Mouse (Mus musculus) lung, embryonic 16.5 days (tissue): Measurements from ENCODE around the gene Pgm5. TPM values are rescaled to one million over a fixed set of nuclear protein-coding genes. Genes with fewer than 3 reads are reported as not detected.

Experiments used
- ATAC-seq: fragments of 200-750 bp; cut with Nextera tagmentation; 2 replicates; pipeline ENCODE4 v1.8.0; 2017; ENCODE audit warnings: low read depth, mild to moderate bottlenecking, moderate library complexity
- H3K27ac ChIP-seq: fragments of 300-500 bp; sonication (generic); 2 replicates; pipeline ENCODE4 v1.5.1; 2014; ENCODE audit warnings: mild to moderate bottlenecking, control low read depth, low read length
- H3K27me3 ChIP-seq: fragments of 300-500 bp; sonication (generic); 2 replicates; pipeline ENCODE4 v1.6.1; 2014; ENCODE audit warnings: low read depth, low read length, mixed read lengths; ENCODE audit not compliant: control insufficient read depth, insufficient read depth
- H3K36me3 ChIP-seq: fragments of 300-500 bp; sonication (generic); 2 replicates; pipeline ENCODE4 v1.6.1; 2014; ENCODE audit warnings: low read length; ENCODE audit not compliant: control insufficient read depth, insufficient read depth
- H3K4me1 ChIP-seq: fragments of 300-500 bp; sonication (generic); replicated peaks from 2 replicates; pipeline ENCODE4 v1.6.1; 2014; ENCODE audit warnings: low read length, mixed read lengths; ENCODE audit not compliant: control insufficient read depth, insufficient read depth
- H3K4me2 ChIP-seq: fragments of 300-500 bp; sonication (generic); 2 replicates; pipeline ENCODE4 v1.6.1; 2014; ENCODE audit warnings: low read depth, low read length, control low read depth
- H3K4me3 ChIP-seq: fragments of 300-500 bp; sonication (generic); 2 replicates; pipeline ENCODE4 v1.5.1; 2014; ENCODE audit warnings: mild to moderate bottlenecking, low read length, control low read depth
- H3K9ac ChIP-seq: fragments of 300-500 bp; sonication (generic); 2 replicates; pipeline ENCODE4 v1.6.1; 2014; ENCODE audit warnings: low read length, control low read depth
- H3K9me3 ChIP-seq: fragments of 300-500 bp; sonication (generic); 2 replicates; pipeline ENCODE4 v1.6.1; 2016; ENCODE audit warnings: low read length; ENCODE audit not compliant: control insufficient read depth
- WGBS: fragments of 180-500 bp; shearing (Covaris S2); extraction: QIAGEN DNeasy Blood & Tissue Kit; methylation state at CpG from one replicate; pipeline ENCODE4 v1.1.7; 2014; 5-methylcytosine and 5-hydroxymethylcytosine counted together
- polyA plus RNA-seq: library from polyadenylated mRNA; unstranded; fragments of >200 nt; fragmentation: Nextera tagmentation; extraction: Ambion mirVana; gene quantifications from 2 replicates; pipeline ENCODE4 v1.2.1, GENCODE M21; 2015

Gene Pgm5
- polyA plus RNA-seq, result 2.5 and 2.9 TPM in 2 replicates

GRCm38 (mm10) chr19:24861612-24862451, at the start of gene Pgm5:
Gene Pgm5, minus strand, starts transcription at chr19:24861855.
- ATAC-seq, result peak; percentile 90
- Histone ChIP-seq H3K4me3 (peak within 1 kb of the TSS; percentile 62), H3K4me1 (peaks cover 7% of the 10 kb centered on the region; the same call in 1 of the 2 replicates), H3K36me3 (no peaks in the 10 kb centered on the region), H3K9ac (peak within 1 kb of the TSS; percentile 69), H3K9me3 (no peaks in the 10 kb centered on the region), H3K4me2 (peak within 1 kb of the TSS; percentile 90), H3K27ac (peak within 1 kb of the TSS; percentile 43; the same call in 1 of the 2 replicates), H3K27me3 (peaks cover 3% of the 10 kb centered on the region; the same call in 1 of the 2 replicates)
- under 1% methylated on average over 24 of the region's 39 CpGs for whole genome bisulfite sequencing

GRCm38 (mm10) chr19:24908385-24909155, 46.9 kb upstream of the Pgm5 start:
- Histone ChIP-seq H3K36me3 (no peaks in the 10 kb centered on the region), H3K9ac (no peak overlapping the region), H3K27ac (no peak overlapping the region), H3K4me2 (no peak overlapping the region), H3K4me3 (no peak overlapping the region), H3K27me3 (peaks cover 8% of the 10 kb centered on the region), H3K4me1 (no peaks in the 10 kb centered on the region), H3K9me3 (no peaks in the 10 kb centered on the region)
- 89% methylated on average over 3 of the region's 3 CpGs for WGBS
- no peak for ATAC-seq

DNA sequence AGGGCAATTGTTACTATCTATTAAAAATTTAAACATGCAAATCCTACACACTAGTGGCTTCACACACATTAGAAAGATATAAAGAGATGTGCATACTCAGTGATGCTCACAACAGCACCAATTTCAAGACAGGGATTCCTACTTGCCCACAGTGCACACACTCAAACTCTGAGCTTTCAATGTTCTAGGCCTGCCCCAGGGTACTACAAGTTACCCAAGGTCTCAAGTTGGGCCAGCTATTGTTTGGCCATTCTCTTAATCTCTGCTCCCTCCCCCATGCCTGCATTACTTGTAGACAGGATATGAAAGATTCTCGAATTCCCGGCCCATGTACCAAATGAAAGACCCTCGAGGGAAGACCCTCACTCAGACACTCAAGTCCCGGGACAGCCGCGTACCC, 46.0 kb upstream of the Pgm5 start:
- no peak for ATAC-seq

GRCm38 (mm10) chr19:24902821-24903220, 41.2 kb upstream of the Pgm5 start:
- no peak for ATAC-seq
- 58% methylated on average over 2 of the region's 2 CpGs for WGBS
- H3K4me3 ChIP-seq, result no peak overlapping the region

More for the DNA sequence above, 46.0 kb upstream of the Pgm5 start:
- Histone ChIP-seq H3K27ac (no peak overlapping the region), H3K9ac (no peak overlapping the region), H3K4me2 (no peak overlapping the region), H3K27me3 (peaks cover 16% of the 10 kb centered on the region), H3K4me3 (no peak overlapping the region), H3K9me3 (no peaks in the 10 kb centered on the region), H3K36me3 (no peaks in the 10 kb centered on the region), H3K4me1 (no peaks in the 10 kb centered on the region)
- 72% methylated on average over 4 of the region's 6 CpGs for WGBS

GRCm38 (mm10) chr19:24902256-24902655, 40.6 kb upstream of the Pgm5 start:
- peaks cover 64% of the 10 kb centered on the region for H3K27me3 ChIP-seq
- no peak for ATAC-seq
- peaks cover 13% of the 10 kb centered on the region for H3K4me1 ChIP-seq
- no peak overlapping the region for H3K27ac ChIP-seq
- no peaks in the 10 kb centered on the region for H3K36me3 ChIP-seq
- H3K4me3 ChIP-seq, result no peak overlapping the region
- WGBS, result 6% methylated on average over 2 of the region's 2 CpGs
- H3K9me3 ChIP-seq, result no peaks in the 10 kb centered on the region
- no peak overlapping the region for H3K9ac ChIP-seq
- no peak overlapping the region for H3K4me2 ChIP-seq

More at GRCm38 (mm10) chr19:24902821-24903220, 41.2 kb upstream of the Pgm5 start:
- Histone ChIP-seq H3K27ac (no peak overlapping the region), H3K27me3 (peaks cover 59% of the 10 kb centered on the region), H3K9me3 (no peaks in the 10 kb centered on the region), H3K4me1 (peaks cover 9% of the 10 kb centered on the region), H3K4me2 (no peak overlapping the region), H3K9ac (no peak overlapping the region), H3K36me3 (no peaks in the 10 kb centered on the region)

DNA sequence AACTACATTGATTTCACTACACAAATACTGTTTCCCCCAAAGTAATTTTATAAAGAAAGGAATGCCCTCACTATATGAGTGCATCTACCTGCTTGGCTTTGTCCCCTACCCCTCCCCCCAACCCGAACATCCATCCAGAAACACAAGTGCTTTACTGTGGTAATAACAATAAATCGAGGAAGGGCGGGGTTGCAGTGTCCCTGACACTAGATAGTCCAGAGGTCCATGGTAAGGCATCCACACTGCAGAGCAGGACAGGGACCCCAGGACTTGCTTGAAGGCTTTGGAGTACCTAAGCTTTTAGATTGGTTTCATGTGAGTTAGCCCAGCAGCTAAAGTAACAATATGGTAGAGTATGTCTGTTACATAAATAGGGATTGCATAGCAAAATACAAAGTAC, 40.0 kb upstream of the Pgm5 start:
- WGBS, result 8% methylated on average over 3 of the region's 3 CpGs
- Histone ChIP-seq H3K36me3 (no peaks in the 10 kb centered on the region), H3K4me1 (peaks cover 16% of the 10 kb centered on the region)

DNA sequence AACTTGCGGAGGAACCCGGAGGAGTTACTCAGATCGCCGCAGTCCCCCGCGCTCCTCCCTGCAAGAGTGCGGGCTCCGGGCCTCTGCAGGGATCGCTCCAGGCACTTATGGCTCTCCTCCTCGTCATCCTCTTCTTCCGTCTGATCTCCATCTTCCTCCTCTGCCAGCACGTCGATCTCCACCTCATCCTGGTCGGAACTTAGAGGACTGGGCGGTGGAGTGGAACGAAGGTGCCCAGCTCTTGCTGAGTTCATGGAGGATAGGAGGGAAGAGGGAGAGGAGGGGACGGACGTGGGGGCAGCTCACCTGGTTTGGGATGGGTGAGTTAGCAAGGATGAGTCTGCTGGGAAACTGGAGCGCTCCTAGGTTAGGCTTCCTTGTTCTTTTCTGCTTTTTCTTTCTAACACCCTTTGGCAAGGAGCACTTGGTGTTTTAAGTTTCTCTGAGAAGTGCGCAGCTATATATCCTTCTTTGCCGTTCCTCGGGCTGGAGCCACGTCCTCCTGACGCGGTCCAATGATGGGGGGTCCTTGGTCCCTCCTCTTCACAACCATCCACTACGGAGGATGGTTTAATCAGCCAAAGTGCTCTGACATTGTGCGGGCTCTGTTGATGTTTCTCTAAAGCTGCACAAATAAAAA, 39.0 kb upstream of the Pgm5 start, which contains the start of gene Foxd4:
Foxd4 (minus strand) TSS at position 617 of the 640 bp plus-strand sequence.
- no peaks in the 10 kb centered on the region for H3K9me3 ChIP-seq
- H3K27me3 ChIP-seq, result peaks cover 76% of the 10 kb centered on the region
- H3K4me3 ChIP-seq, result peak within 1 kb of the TSS; percentile 43
- H3K9ac ChIP-seq, result no peak within 1 kb of the TSS
- whole genome bisulfite sequencing, result 1% methylated on average over 27 of the region's 27 CpGs
- H3K4me2 ChIP-seq, result peak within 1 kb of the TSS; percentile 57
- H3K4me1 ChIP-seq, result peaks cover 16% of the 10 kb centered on the region
- no peak for ATAC-seq
- no peak within 1 kb of the TSS for H3K27ac ChIP-seq
- H3K36me3 ChIP-seq, result no peaks in the 10 kb centered on the region

More for the DNA sequence above, 40.0 kb upstream of the Pgm5 start:
- no peak for ATAC-seq
- H3K9ac ChIP-seq, result no peak overlapping the region
- no peaks in the 10 kb centered on the region for H3K9me3 ChIP-seq
- H3K4me2 ChIP-seq, result no peak overlapping the region
- H3K27ac ChIP-seq, result no peak overlapping the region
- no peak overlapping the region for H3K4me3 ChIP-seq
- peaks cover 70% of the 10 kb centered on the region for H3K27me3 ChIP-seq

- Histone ChIP-seq H3K36me3 (no peaks in the 10 kb centered on the region), H3K27ac (no peak overlapping the region), H3K4me1 (peaks cover 16% of the 10 kb centered on the region), H3K4me3 (peak overlapping the region; percentile 43), H3K27me3 (peaks cover 84% of the 10 kb centered on the region), H3K9ac (no peak overlapping the region), H3K9me3 (no peaks in the 10 kb centered on the region), H3K4me2 (peak overlapping the region; percentile 57)
- peak; percentile 47; the same call in 1 of the 2 replicates for ATAC-seq
- WGBS, result under 1% methylated on average over 84 of the region's 84 CpGs
Observed at GRCm38 (mm10) chr19:24899578-24900544, 38.2 kb upstream of the Pgm5 start.
